Mouse (Mus musculus): ENCODE results near the gene Gm45785.

Gene Gm45785

GRCm38 (mm10) chr7:140857550-140858505 lies 1.7 kb upstream of the Gm45785 start, which contains the start of gene Bet1l:
Gene Bet1l (minus strand): TSS chr7:140857577.
- DNase-seq (ENCODE audit: low read depth), result no peak

GRCm38 (mm10) chr7:140856785-140857549 lies 836 bp upstream of the Gm45785 start, which contains the start of gene Ric8a:
Gene Ric8a (plus strand): TSS chr7:140856957.
- DNase-seq (ENCODE audit: low read depth), result peak; percentile 78

GRCm38 (mm10) chr7:140855181-140855580 lies 950 bp downstream of the Gm45785 start:
- DNase-seq (ENCODE audit: low read depth), result no peak

GRCm38 (mm10) chr7:140854483-140854882 lies 1.6 kb downstream of the Gm45785 start:
- no peak for DNase-seq (ENCODE audit: low read depth)

GRCm38 (mm10) chr7:140853386-140853785 lies 2.7 kb downstream of the Gm45785 start:
- no peak for DNase-seq (ENCODE audit: low read depth)

GRCm38 (mm10) chr7:140851916-140852315 lies 4.2 kb downstream of the Gm45785 start:
- DNase-seq (ENCODE audit: low read depth), result no peak

GRCm38 (mm10) chr7:140848591-140848990 lies 7.5 kb downstream of the Gm45785 start:
- no peak for DNase-seq (ENCODE audit: low read depth)

- DNase-seq (ENCODE audit: low read depth), result no peak
These were observed 8.2 kb downstream of the Gm45785 start, which contains the start of gene Odf3 for GRCm38 (mm10) chr7:140847755-140848580. Gene Odf3 (plus strand): TSS chr7:140847805.

GRCm38 (mm10) chr7:140846676-140847075 lies 9.5 kb downstream of the Gm45785 start:
- no peak for DNase-seq (ENCODE audit: low read depth)

GRCm38 (mm10) chr7:140845683-140846082 lies 10.4 kb downstream of the Gm45785 start:
- DNase-seq (ENCODE audit: low read depth), result no peak

- peak; percentile 81 for DNase-seq (ENCODE audit: low read depth)
These were observed 11.0 kb downstream of the Gm45785 start, which contains the start of gene Scgb1c1 for GRCm38 (mm10) chr7:140844905-140845665. Gene Scgb1c1 (plus strand): TSS chr7:140845547.

- no peak for DNase-seq (ENCODE audit: low read depth)
These were observed 12.3 kb downstream of the Gm45785 start for GRCm38 (mm10) chr7:140843806-140844205.

GRCm38 (mm10) chr7:140840750-140841735 lies 15.1 kb downstream of the Gm45785 start:
- DNase-seq (ENCODE audit: low read depth), result no peak

- no peak for DNase-seq (ENCODE audit: low read depth)
These were observed 16.6 kb downstream of the Gm45785 start for GRCm38 (mm10) chr7:140839556-140839955.

GRCm38 (mm10) chr7:140836243-140837115 lies 19.7 kb downstream of the Gm45785 start:
- DNase-seq (ENCODE audit: low read depth), result no peak

- DNase-seq (ENCODE audit: low read depth), result no peak
These were observed 20.4 kb downstream of the Gm45785 start for GRCm38 (mm10) chr7:140835758-140836087.

- no peak for DNase-seq (ENCODE audit: low read depth)
These were observed 21.0 kb downstream of the Gm45785 start, which contains the start of gene Urah for GRCm38 (mm10) chr7:140834968-140835757. Gene Urah (plus strand): TSS chr7:140835018.

- no peak for DNase-seq (ENCODE audit: low read depth)
These were observed 22.8 kb downstream of the Gm45785 start for GRCm38 (mm10) chr7:140833341-140833740.
